Mouse (Mus musculus) stomach, embryonic 15.5 days (tissue): ENCODE measurements around the gene Acads. TPM values are rescaled to one million over a fixed set of nuclear protein-coding genes. Genes with fewer than 3 reads are reported as not detected.
A peak's percentile ranks its signal among the peaks of the same experiment; 100 is the strongest.
"Not testable (repeated sequence)": the region's sequence is repeated elsewhere in the genome, so short reads cannot be mapped to it uniquely, and the experiment has no call there.

ENCODE experiments used
- ATAC-seq: fragments of 200-750 bp; cut with Nextera tagmentation; 2 replicates; pipeline ENCODE4 v1.8.0; 2017; ENCODE audit warnings: low read depth, moderate number of reproducible peaks, moderate TSS enrichment; ENCODE audit not compliant: insufficient read depth, low FRiP score
- H3K27ac ChIP-seq: fragments of 300-500 bp; sonication (generic); 2 replicates; pipeline ENCODE4 v1.5.1; 2015; ENCODE audit warnings: mild to moderate bottlenecking, inconsistent platforms
- H3K27me3 ChIP-seq: fragments of 300-500 bp; sonication (generic); replicated peaks from 2 replicates; pipeline ENCODE4 v1.6.1; 2015; ENCODE audit warnings: inconsistent platforms
- H3K36me3 ChIP-seq: fragments of 300-500 bp; sonication (generic); 2 replicates; pipeline ENCODE4 v1.6.1; 2015; ENCODE audit warnings: inconsistent platforms
- H3K4me1 ChIP-seq: fragments of 300-500 bp; sonication (generic); 2 replicates; pipeline ENCODE4 v1.6.1; 2015; ENCODE audit warnings: inconsistent platforms
- H3K4me2 ChIP-seq: fragments of 300-500 bp; sonication (generic); 2 replicates; pipeline ENCODE4 v1.6.1; 2015; ENCODE audit warnings: mild to moderate bottlenecking, inconsistent platforms
- H3K4me3 ChIP-seq: fragments of 300-500 bp; sonication (generic); replicated peaks from 2 replicates; pipeline ENCODE4 v1.5.1; 2015; ENCODE audit warnings: inconsistent platforms
- H3K9ac ChIP-seq: fragments of 300-500 bp; sonication (generic); 2 replicates; pipeline ENCODE4 v1.6.1; 2015; ENCODE audit warnings: inconsistent platforms
- H3K9me3 ChIP-seq: fragments of 300-500 bp; sonication (generic); 2 replicates; pipeline ENCODE4 v1.6.1; 2016; ENCODE audit warnings: inconsistent platforms
- WGBS: fragments of 180-500 bp; shearing (Covaris S2); methylation state at CpG from one replicate; pipeline ENCODE4 v1.1.7; 2015; 5-methylcytosine and 5-hydroxymethylcytosine counted together
- polyA plus RNA-seq: library from polyadenylated mRNA; unstranded; fragments of >200 nt; fragmentation: Nextera tagmentation; extraction: Ambion mirVana; gene quantifications from 2 replicates; pipeline ENCODE4 v1.2.1, GENCODE M21; 2015

Acads gene
- polyA plus RNA-seq, 1 experiment from 2014 or later = 64.1 TPM

DNA sequence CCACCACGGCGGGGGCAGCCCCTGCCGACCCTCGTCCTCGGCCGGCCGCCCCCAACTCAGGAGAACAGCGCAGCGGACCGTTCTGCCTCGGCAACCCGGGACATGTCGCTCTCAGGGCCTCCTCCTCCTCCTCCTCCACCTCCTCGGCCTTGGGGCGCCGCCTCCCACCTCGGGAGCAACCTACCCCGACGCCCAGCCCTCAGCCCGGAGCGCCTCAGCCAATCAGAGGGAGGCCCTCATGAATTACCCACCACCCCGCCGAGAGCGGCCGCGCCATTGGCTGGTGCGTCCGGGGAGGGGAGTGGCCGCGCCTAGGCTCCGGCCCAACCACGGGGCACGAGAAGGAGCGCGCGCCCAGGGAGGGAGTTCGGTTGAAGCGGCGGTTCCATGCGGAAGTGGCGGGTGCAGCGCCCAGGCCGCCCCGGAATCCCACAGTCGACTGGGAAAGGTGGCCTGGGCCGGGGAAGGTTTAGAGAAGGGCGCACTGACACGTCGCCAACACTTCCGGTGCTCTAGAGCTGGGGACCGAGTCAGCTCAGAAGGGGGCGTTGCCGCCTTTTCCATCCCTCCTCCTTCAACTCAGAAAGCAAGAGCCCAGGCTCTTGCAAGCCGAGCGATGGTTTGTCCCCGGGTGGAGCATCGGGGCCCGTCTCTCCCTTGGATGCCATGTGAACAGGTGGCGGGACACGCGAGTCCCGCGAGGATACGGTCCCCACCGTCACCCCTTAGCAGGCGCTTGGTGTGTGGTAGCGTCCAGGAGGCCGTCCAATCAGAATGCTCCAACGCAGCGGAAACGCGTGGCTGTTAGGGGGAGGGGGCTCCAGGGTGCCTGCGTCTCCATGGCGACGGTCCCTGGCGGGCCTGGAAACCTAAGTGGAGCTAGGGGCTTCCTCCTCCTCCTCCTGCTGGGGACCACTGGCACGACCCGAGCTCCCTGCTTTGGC, 39.2 kb upstream of the Acads start, which contains the start of gene Mlec:
Gene Mlec (minus strand): TSS at position 140 of the 944 bp plus-strand sequence.
- no peaks in the 10 kb centered on the region for H3K9me3 ChIP-seq
- peak within 1 kb of the TSS; percentile 98 for H3K9ac ChIP-seq
- peak within 1 kb of the TSS; percentile 82 for H3K4me2 ChIP-seq
- H3K27me3 ChIP-seq = no peaks in the 10 kb centered on the region
- H3K4me3 ChIP-seq = peak within 1 kb of the TSS; percentile 86
- WGBS = under 1% methylated on average over 75 of the region's 78 CpGs
- no peaks in the 10 kb centered on the region for H3K36me3 ChIP-seq
- peak; percentile 96 for ATAC-seq
- H3K4me1 ChIP-seq = peaks cover 38% of the 10 kb centered on the region
- peak within 1 kb of the TSS; percentile 97 for H3K27ac ChIP-seq

DNA sequence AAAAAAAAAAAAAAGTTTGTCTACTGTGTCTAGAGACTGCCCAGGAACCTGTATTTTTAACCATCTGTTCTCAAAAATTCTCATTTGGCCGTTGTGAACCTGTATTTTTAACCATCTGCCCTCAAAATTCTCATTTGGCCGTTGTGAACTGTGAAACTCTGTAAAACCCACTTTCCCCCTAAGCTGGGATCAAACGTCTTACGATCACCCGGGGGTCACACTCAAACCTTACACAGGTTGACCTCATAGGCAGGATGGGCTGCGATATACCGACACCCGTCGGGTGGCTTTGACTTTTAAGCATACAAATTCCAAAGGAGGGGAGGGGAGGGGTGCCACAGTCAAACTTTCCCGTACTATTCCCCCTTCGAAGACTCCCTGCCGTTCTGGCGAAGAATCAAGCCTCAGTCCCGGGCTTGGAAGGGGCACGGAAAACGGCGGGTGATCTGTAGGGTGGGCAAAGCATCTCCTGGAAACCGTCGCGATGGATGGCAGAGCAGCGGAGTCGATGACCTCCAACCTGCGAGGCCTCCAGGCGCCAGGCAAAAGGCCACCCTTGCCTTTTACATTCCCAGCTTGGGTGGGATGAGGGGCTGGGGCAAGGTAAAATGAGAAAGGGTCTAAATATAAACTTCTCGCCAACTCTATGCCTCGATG, 37.9 kb upstream of the Acads start:
- Histone ChIP-seq H3K9ac (peak overlapping the region; percentile 98), H3K4me3 (peak overlapping the region; percentile 86), H3K4me1 (peaks cover 46% of the 10 kb centered on the region), H3K36me3 (no peaks in the 10 kb centered on the region), H3K4me2 (peak overlapping the region; percentile 82), H3K9me3 (no peaks in the 10 kb centered on the region), H3K27me3 (no peaks in the 10 kb centered on the region), H3K27ac (peak overlapping the region; percentile 90)
- ATAC-seq = no peak
- WGBS = under 1% methylated on average over 26 of the region's 26 CpGs

DNA sequence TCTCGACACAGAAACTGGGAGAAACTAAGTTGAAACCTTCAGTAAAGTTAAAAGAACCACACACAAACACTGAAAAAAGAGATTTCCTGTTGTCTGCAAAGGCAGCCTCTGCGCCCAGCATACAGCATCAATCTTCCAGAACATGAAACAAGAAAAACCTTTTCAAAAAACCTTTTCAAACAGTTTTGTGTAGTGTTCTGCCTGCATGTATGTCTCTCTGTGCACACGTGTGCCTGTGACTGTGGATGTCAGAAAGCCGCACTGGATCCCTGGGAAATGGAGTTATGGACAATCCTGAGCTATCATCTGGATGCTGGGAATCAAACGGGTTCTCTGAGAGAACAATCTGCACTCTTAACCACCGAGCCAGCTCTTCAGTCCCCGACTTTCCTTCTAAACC, 37.3 kb upstream of the Acads start:
- H3K4me2 ChIP-seq = peak overlapping the region; percentile 82
- no peak for ATAC-seq
- H3K4me1 ChIP-seq = peaks cover 45% of the 10 kb centered on the region

DNA sequence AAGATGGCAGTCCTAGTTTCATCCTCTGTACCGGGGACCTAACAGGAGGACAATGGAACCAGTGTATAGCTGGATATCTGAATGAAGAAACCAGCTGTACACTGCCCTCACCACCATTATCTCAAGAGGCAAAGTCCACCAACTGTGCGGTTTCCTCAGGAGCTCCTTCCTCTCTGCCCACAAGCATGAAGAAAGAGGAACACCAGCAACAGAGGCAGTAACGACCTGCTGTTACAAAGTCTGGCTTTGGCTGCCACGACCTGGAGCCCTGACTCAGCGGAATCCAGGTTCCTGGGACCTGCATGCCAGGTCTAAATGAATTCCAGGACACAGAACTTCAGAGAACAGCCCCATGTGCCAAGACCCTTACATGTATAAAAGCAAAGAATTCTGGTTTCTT, 36.7 kb upstream of the Acads start:
- H3K9me3 ChIP-seq = no peaks in the 10 kb centered on the region
- no peaks in the 10 kb centered on the region for H3K27me3 ChIP-seq
- H3K36me3 ChIP-seq = peaks cover 4% of the 10 kb centered on the region
- peak overlapping the region; percentile 63 for H3K27ac ChIP-seq
- WGBS = 27% methylated on average over 5 of the region's 5 CpGs
- peaks cover 43% of the 10 kb centered on the region for H3K4me1 ChIP-seq
- no peak overlapping the region for H3K9ac ChIP-seq
- H3K4me2 ChIP-seq = peak overlapping the region; percentile 82
- peak overlapping the region; percentile 86 for H3K4me3 ChIP-seq
- no peak for ATAC-seq

More for the DNA sequence above, 37.3 kb upstream of the Acads start:
- Histone ChIP-seq H3K9ac (peak overlapping the region; percentile 33; the same call in 1 of the 2 replicates), H3K27me3 (no peaks in the 10 kb centered on the region), H3K4me3 (peak overlapping the region; percentile 86), H3K36me3 (no peaks in the 10 kb centered on the region), H3K27ac (peak overlapping the region; percentile 63), H3K9me3 (no peaks in the 10 kb centered on the region)
- 39% methylated on average over 7 of the region's 7 CpGs for WGBS

DNA sequence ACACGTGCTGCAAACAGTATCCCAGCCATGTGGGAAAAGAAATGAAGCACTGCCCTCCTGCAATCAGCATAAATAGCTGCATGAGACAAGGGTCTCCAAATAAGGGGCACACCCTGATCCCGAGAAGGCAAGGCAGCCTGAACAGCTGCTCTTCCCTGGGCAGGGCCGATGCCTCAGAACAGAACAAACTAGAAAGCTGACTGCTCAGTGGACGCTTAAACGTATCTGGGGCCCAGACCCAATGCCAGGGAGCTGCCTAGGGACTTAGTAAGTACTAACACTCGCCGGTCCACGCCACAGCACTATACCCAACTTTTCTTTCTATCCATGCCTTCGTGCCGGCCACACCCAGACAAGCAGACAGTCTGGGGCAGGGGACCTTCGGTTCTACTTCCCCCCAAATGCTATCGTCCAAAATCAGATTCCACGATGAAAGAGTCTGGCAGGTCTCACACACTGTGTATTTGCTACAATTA, 36.0 kb upstream of the Acads start:
- Histone ChIP-seq H3K36me3 (peaks cover 10% of the 10 kb centered on the region), H3K27me3 (no peaks in the 10 kb centered on the region), H3K4me3 (peak overlapping the region; percentile 86), H3K27ac (peak overlapping the region; percentile 63), H3K4me2 (peak overlapping the region; percentile 82), H3K9me3 (no peaks in the 10 kb centered on the region), H3K9ac (no peak overlapping the region), H3K4me1 (peaks cover 43% of the 10 kb centered on the region)
- 46% methylated on average over 13 of the region's 13 CpGs for WGBS
- ATAC-seq = no peak

DNA sequence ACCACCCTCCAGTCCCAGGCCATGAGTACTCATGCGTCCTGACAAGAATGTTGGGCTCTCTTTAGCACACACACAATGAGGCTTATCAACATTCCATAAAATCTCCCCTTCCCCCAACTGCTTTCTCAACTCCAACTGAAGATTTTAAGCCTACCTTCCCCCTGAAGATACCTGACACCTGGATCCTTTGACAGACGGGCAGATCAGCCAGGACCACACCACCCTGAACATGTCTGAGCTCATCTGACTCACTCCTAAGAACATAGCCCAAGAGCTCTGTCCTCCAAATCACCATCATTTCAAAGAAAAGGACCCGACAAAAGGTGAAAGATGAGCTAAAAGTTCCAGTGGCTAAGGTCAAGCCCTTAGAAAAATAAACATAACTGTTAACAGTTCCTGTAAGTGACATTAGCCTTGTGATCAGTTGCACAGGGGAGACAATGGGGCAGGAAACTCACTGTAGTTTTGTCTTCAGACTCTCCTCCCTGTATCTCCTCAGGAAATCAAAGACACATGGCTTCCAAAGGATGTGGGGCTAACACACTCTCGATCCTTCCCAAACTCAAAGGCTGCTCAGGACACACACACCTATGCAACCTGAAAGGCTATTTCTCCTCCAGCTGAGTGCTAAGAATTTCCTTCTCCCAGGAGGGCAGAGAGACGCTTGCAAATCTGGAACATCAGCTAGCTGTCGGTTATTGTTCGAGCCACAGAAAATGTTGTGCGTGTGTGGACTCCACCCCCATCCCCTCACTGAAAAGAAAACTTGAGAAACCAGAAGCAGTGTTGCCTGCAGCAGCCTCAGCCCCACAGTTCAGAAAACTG, 33.2 kb upstream of the Acads start:
- whole genome bisulfite sequencing = 35% methylated on average over 8 of the region's 8 CpGs
- H3K4me1 ChIP-seq = peaks cover 38% of the 10 kb centered on the region
- H3K4me2 ChIP-seq = peak overlapping the region; percentile 6; the same call in 1 of the 2 replicates
- H3K27me3 ChIP-seq = no peaks in the 10 kb centered on the region
- H3K9me3 ChIP-seq = no peaks in the 10 kb centered on the region
- H3K9ac ChIP-seq = no peak overlapping the region
- H3K27ac ChIP-seq = peak overlapping the region; percentile 41; the same call in 1 of the 2 replicates
- no peak overlapping the region for H3K4me3 ChIP-seq
- H3K36me3 ChIP-seq = peaks cover 32% of the 10 kb centered on the region
- ATAC-seq = no peak

DNA sequence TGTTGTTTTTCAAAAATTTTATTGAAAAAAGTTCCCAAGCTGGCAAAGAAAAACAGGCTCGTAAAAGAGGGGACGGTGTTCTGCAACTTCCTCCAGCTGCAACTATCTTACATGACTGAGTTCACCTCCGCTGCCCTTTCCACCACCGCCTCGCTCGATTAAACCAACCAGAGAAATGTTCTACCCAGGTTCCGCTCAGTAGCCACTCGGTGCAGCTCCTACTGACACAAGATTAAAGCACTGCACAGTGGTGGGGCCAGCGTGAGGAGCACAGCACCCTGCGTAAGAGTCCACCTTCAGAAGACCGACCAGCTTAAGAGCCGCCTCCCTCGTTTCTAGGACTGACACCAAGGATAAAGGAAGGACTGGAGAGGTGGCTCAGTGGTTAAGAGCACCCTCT, 32.3 kb upstream of the Acads start:
- Histone ChIP-seq H3K4me3 (no peak overlapping the region), H3K27ac (no peak overlapping the region), H3K27me3 (no peaks in the 10 kb centered on the region), H3K9me3 (no peaks in the 10 kb centered on the region), H3K4me2 (no peak overlapping the region), H3K4me1 (peaks cover 37% of the 10 kb centered on the region), H3K9ac (no peak overlapping the region), H3K36me3 (peaks cover 40% of the 10 kb centered on the region)
- no peak for ATAC-seq
- 85% methylated on average over 13 of the region's 13 CpGs for whole genome bisulfite sequencing

DNA sequence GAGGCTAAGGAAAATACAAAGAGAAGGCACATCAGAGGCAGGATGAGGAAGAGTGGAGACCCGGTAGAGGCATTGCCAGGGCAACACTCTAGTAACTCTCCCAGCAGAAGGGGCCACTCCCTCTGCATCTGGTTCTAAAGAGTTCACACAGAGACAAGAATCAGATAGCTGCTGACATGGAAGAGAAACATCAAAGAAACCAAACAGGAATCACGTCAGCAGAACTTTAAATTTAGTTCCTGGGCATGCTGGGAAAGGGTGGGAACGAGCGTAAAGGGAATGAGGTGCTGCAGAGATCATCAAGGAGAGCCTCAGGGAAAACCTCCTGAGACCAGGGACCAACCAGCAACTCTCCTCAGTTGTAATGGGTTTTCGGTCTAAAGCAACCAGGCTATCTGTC, 31.8 kb upstream of the Acads start:
- no peak overlapping the region for H3K4me3 ChIP-seq
- H3K4me1 ChIP-seq = peaks cover 33% of the 10 kb centered on the region
- WGBS = 85% methylated on average over 5 of the region's 5 CpGs
- no peaks in the 10 kb centered on the region for H3K27me3 ChIP-seq
- peaks cover 44% of the 10 kb centered on the region for H3K36me3 ChIP-seq
- H3K9ac ChIP-seq = no peak overlapping the region
- H3K27ac ChIP-seq = no peak overlapping the region
- H3K9me3 ChIP-seq = no peaks in the 10 kb centered on the region
- no peak for ATAC-seq
- H3K4me2 ChIP-seq = no peak overlapping the region

DNA sequence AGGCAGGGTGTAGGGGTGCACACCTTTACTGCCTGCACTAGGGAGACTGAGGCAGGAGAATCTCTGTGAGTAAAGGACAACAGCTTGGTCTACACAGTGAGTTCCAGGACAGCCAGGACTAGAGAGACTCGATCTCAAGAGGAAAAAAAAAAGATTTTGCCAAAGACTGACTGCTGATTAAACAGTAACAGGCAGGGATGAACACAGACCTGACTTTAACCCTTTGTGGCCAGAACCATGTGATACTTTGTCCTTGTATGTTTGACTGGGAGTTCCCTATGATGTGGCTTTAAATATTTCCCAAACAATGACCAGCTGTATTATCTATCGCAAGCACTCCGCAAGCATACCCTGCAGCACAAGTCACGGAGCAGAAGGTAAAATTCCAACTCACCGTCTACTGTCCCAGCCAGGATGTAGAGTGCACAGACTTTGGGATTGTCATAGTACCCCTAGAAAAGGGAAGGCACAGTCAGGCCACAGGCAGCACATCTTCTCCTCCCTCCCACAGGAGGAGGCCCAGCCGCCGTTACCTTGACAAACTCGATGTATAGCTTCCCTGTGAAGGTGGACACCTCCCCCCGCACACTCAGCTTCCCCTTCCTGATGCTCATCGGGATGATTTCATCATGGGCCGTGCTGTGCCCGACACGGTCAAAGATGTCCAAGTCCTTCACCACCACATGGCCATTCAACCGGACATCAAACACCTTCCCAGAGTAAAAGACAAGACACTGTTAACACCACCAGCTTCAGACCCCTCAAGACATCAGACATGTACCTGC, 30.7 kb upstream of the Acads start:
- H3K4me1 ChIP-seq = peaks cover 21% of the 10 kb centered on the region
- no peak overlapping the region for H3K4me3 ChIP-seq
- no peak overlapping the region for H3K4me2 ChIP-seq
- peaks cover 48% of the 10 kb centered on the region for H3K36me3 ChIP-seq
- H3K9ac ChIP-seq = no peak overlapping the region
- no peak overlapping the region for H3K27ac ChIP-seq
- WGBS = 90% methylated on average over 14 of the region's 14 CpGs
- no peak for ATAC-seq
- no peaks in the 10 kb centered on the region for H3K27me3 ChIP-seq
- H3K9me3 ChIP-seq = no peaks in the 10 kb centered on the region

DNA sequence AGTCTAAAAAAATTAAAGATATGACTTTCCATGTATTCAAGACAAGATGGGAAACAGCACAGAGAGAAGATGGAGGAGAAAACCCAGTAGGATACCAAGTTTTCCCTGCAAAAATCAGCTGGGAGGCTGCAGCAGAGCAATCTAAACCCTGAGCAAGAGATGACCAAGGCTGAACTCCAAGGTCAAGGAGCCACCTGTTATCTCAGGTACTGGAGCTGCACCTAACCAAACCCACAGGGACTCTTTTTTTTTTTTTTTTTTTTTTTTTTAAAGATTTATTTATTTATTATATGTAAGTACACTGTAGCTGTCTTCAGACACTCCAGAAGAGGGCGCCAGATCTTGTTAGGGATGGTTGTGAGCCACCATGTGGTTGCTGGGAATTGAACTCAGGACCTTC, 29.7 kb upstream of the Acads start:
- not testable (repeated sequence) for H3K27ac ChIP-seq, H3K9me3 ChIP-seq, H3K9ac ChIP-seq, ATAC-seq, H3K4me2 ChIP-seq, H3K27me3 ChIP-seq, H3K4me3 ChIP-seq
- no CpG with 5 or more reads among the region's 1 CpGs for WGBS
- Histone ChIP-seq H3K36me3 (peaks cover 48% of the 10 kb centered on the region), H3K4me1 (peaks cover 13% of the 10 kb centered on the region)

DNA sequence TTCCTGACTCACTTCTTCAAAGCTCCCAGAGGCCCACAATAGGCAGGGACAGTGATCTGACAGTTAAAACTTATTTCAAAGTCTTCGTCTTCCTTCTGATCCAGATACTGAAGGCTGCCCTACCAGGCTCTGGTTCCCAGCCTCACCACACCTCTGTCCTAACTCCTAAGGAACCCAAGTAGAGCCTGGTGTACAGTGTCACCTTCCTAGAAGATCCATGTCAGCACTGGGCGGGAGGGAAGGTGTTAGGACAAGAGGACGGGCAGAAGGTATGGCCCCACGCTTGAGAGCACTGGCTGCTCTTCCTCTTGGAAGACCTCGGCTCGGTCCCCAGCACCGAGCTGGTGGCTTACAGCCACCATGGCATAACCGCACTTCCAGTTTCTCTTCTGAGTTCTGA, 29.2 kb upstream of the Acads start:
- H3K27me3 ChIP-seq = no peaks in the 10 kb centered on the region
- peaks cover 10% of the 10 kb centered on the region for H3K4me1 ChIP-seq
- no peak overlapping the region for H3K4me3 ChIP-seq
- H3K9me3 ChIP-seq = no peaks in the 10 kb centered on the region
- 92% methylated on average over 8 of the region's 8 CpGs for WGBS
- H3K4me2 ChIP-seq = no peak overlapping the region
- H3K27ac ChIP-seq = no peak overlapping the region
- H3K36me3 ChIP-seq = peaks cover 48% of the 10 kb centered on the region
- H3K9ac ChIP-seq = no peak overlapping the region
- ATAC-seq = no peak
